Mouse (Mus musculus) stomach, embryonic 16.5 days (tissue): ENCODE measurements around the gene Fcnb. TPM values are rescaled to one million over a fixed set of nuclear protein-coding genes. Genes with fewer than 3 reads are reported as not detected.

ENCODE experiments used
- ATAC-seq: fragments of 200-750 bp; cut with Nextera tagmentation; 2 replicates; pipeline ENCODE4 v1.8.0; 2017; ENCODE audit warnings: moderate number of reproducible peaks, moderate TSS enrichment; ENCODE audit not compliant: insufficient read depth, low FRiP score
- H3K27ac ChIP-seq: fragments of 300-500 bp; sonication (generic); 2 replicates; pipeline ENCODE4 v1.5.1; 2014; ENCODE audit warnings: low read length
- H3K27me3 ChIP-seq: fragments of 300-500 bp; sonication (generic); 2 replicates; pipeline ENCODE4 v1.6.1; 2014; ENCODE audit warnings: low read length, control low read depth, mixed read lengths; ENCODE audit not compliant: control insufficient read depth, insufficient read depth
- H3K36me3 ChIP-seq: fragments of 300-500 bp; sonication (generic); 2 replicates; pipeline ENCODE4 v1.6.1; 2014; ENCODE audit warnings: low read length; ENCODE audit not compliant: control insufficient read depth, insufficient read depth
- H3K4me1 ChIP-seq: fragments of 300-500 bp; sonication (generic); 2 replicates; pipeline ENCODE4 v1.6.1; 2014; ENCODE audit warnings: low read length, control low read depth, mixed read lengths; ENCODE audit not compliant: control insufficient read depth, insufficient read depth
- H3K4me2 ChIP-seq: fragments of 300-500 bp; sonication (generic); 2 replicates; pipeline ENCODE4 v1.6.1; 2014; ENCODE audit warnings: low read depth, low read length, mixed read lengths
- H3K4me3 ChIP-seq: fragments of 300-500 bp; sonication (generic); replicated peaks from 2 replicates; pipeline ENCODE4 v1.5.1; 2014; ENCODE audit warnings: mild to moderate bottlenecking, low read length
- H3K9ac ChIP-seq: fragments of 300-500 bp; sonication (generic); 2 replicates; pipeline ENCODE4 v1.6.1; 2014; ENCODE audit warnings: low read length
- H3K9me3 ChIP-seq: fragments of 300-500 bp; sonication (generic); replicated peaks from 2 replicates; pipeline ENCODE4 v1.6.1; 2016; ENCODE audit warnings: low read length, control low read depth; ENCODE audit not compliant: control insufficient read depth
- WGBS: fragments of 180-500 bp; shearing (Covaris S2); extraction: QIAGEN DNeasy Blood & Tissue Kit; methylation state at CpG from one replicate; pipeline ENCODE4 v1.1.7; 2014; 5-methylcytosine and 5-hydroxymethylcytosine counted together
- polyA plus RNA-seq: library from polyadenylated mRNA; unstranded; fragments of >200 nt; fragmentation: Nextera tagmentation; extraction: Ambion mirVana; gene quantifications from 2 replicates; pipeline ENCODE4 v1.2.1, GENCODE M21; 2015

The Fcnb gene
- polyA plus RNA-seq: 1.8 and 2.5 TPM in 2 replicates

- no peak within 1 kb of the TSS for H3K4me2 ChIP-seq
- no peak within 1 kb of the TSS for H3K9ac ChIP-seq
- 82% methylated on average over 3 of the region's 3 CpGs for WGBS
- no peak within 1 kb of the TSS for H3K4me3 ChIP-seq
- no peaks in the 10 kb centered on the region for H3K4me1 ChIP-seq
- no peaks in the 10 kb centered on the region for H3K36me3 ChIP-seq
- no peak within 1 kb of the TSS for H3K27ac ChIP-seq
- no peaks in the 10 kb centered on the region for H3K9me3 ChIP-seq
- ATAC-seq: no peak
- H3K27me3 ChIP-seq: no peaks in the 10 kb centered on the region
Observed at GRCm38 (mm10) chr2:28084768-28085167, at the start of gene Fcnb. Gene Fcnb, minus strand, starts transcription at chr2:28084885.

DNA sequence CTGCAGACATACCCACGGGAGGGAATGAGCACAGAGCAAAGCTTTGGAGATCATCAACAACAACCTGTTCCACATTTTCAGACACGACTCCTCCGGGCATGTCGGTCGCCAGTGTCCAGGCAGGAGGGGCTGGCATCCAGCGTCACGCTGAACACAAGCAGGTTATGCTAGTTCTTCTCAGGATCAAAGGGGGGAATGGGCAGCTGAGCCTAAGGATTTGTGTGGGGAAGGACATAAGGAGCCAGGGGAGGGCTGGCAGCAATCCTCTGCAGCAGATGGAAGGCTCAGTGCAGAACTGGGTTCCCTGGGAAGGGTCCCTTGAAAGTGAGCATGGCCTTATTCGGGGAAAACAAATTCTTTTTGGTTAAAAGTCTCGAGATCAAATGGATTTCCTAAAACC is 49.1 kb upstream of the Fcnb start:
- no peak for ATAC-seq

DNA sequence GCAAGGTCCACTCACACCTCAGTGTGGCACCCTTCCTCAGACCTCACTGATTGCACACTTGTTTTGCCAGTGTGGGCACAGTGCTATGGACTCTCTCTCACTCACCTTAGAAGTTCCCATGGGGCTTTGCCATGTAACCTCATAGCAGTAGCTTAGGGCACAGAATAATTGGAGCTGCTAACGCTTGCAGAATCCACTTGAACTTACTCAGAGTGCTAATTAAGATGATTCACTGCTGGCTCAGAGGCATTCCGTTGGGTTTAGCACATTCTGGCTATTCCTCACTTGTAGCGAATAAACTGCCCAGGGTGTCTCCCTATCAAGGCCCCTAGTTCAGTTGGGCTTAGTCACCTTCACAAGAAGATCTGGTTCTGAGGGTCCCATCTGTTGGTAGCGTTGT is 47.4 kb upstream of the Fcnb start:
- H3K9me3 ChIP-seq: no peaks in the 10 kb centered on the region
- H3K9ac ChIP-seq: no peak overlapping the region
- 70% methylated on average over 4 of the region's 4 CpGs for WGBS
- no peak overlapping the region for H3K4me2 ChIP-seq
- no peak overlapping the region for H3K27ac ChIP-seq
- H3K27me3 ChIP-seq: no peaks in the 10 kb centered on the region
- no peak overlapping the region for H3K4me3 ChIP-seq
- H3K4me1 ChIP-seq: no peaks in the 10 kb centered on the region
- no peak for ATAC-seq
- H3K36me3 ChIP-seq: no peaks in the 10 kb centered on the region

More for the DNA sequence above, 49.1 kb upstream of the Fcnb start:
- no peak overlapping the region for H3K9ac ChIP-seq
- no peaks in the 10 kb centered on the region for H3K36me3 ChIP-seq
- no peaks in the 10 kb centered on the region for H3K27me3 ChIP-seq
- no peak overlapping the region for H3K4me2 ChIP-seq
- no peak overlapping the region for H3K4me3 ChIP-seq
- peaks cover 3% of the 10 kb centered on the region; the same call in 1 of the 2 replicates for H3K4me1 ChIP-seq
- H3K27ac ChIP-seq: no peak overlapping the region
- H3K9me3 ChIP-seq: no peaks in the 10 kb centered on the region
- 78% methylated on average over 9 of the region's 9 CpGs for WGBS

GRCm38 (mm10) chr2:28126763-28127438 is 42.2 kb upstream of the Fcnb start:
- ATAC-seq: peak; percentile 47; the same call in 1 of the 2 replicates
- Histone ChIP-seq H3K36me3 (no peaks in the 10 kb centered on the region), H3K9ac (no peak overlapping the region), H3K27ac (no peak overlapping the region), H3K4me3 (no peak overlapping the region), H3K27me3 (no peaks in the 10 kb centered on the region), H3K9me3 (no peaks in the 10 kb centered on the region), H3K4me2 (no peak overlapping the region), H3K4me1 (no peaks in the 10 kb centered on the region)
- WGBS: 49% methylated on average over 12 of the region's 12 CpGs

- H3K36me3 ChIP-seq: no peaks in the 10 kb centered on the region
- 91% methylated on average over 2 of the region's 2 CpGs for whole genome bisulfite sequencing
Observed at GRCm38 (mm10) chr2:28123910-28124309, 39.2 kb upstream of the Fcnb start.

GRCm38 (mm10) chr2:28121309-28121708 is 36.6 kb upstream of the Fcnb start:
- WGBS: 55% methylated on average over 4 of the region's 4 CpGs

More at GRCm38 (mm10) chr2:28123910-28124309, 39.2 kb upstream of the Fcnb start:
- no peak overlapping the region for H3K4me2 ChIP-seq
- H3K9me3 ChIP-seq: no peaks in the 10 kb centered on the region
- ATAC-seq: no peak
- H3K9ac ChIP-seq: no peak overlapping the region
- H3K4me1 ChIP-seq: peaks cover 4% of the 10 kb centered on the region; the same call in 1 of the 2 replicates
- H3K27ac ChIP-seq: no peak overlapping the region
- no peaks in the 10 kb centered on the region for H3K27me3 ChIP-seq
- no peak overlapping the region for H3K4me3 ChIP-seq

DNA sequence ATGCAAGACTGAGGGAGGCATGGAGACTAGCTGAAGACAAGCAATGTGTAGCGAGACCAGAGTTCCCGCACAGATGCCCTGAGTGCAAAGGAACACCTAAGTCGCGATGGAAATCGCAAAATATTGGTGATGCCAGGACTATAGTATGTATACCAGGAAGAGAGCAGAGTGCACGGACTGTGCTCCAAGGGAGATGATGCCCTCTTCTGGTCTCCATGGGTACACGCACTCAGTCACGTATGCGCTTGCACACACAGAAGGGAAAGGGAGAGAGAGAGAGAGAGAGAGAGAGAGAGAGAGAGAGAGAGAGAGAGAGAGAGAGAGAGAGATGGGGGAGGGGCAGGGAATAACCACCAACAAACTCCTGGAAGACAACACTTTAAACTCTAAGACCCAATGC is 35.7 kb upstream of the Fcnb start:
- ATAC-seq: no peak
- H3K9me3 ChIP-seq: no peaks in the 10 kb centered on the region
- no peak overlapping the region for H3K9ac ChIP-seq
- H3K4me2 ChIP-seq: no peak overlapping the region
- H3K36me3 ChIP-seq: no peaks in the 10 kb centered on the region
- no peaks in the 10 kb centered on the region for H3K27me3 ChIP-seq
- 93% methylated on average over 9 of the region's 9 CpGs for WGBS
- H3K4me3 ChIP-seq: no peak overlapping the region
- peaks cover 4% of the 10 kb centered on the region; the same call in 1 of the 2 replicates for H3K4me1 ChIP-seq
- H3K27ac ChIP-seq: no peak overlapping the region

More at GRCm38 (mm10) chr2:28121309-28121708, 36.6 kb upstream of the Fcnb start:
- Histone ChIP-seq H3K9me3 (no peaks in the 10 kb centered on the region), H3K27me3 (no peaks in the 10 kb centered on the region), H3K36me3 (no peaks in the 10 kb centered on the region), H3K9ac (no peak overlapping the region), H3K27ac (no peak overlapping the region), H3K4me1 (peaks cover 4% of the 10 kb centered on the region; the same call in 1 of the 2 replicates), H3K4me3 (no peak overlapping the region), H3K4me2 (no peak overlapping the region)
- ATAC-seq: no peak

GRCm38 (mm10) chr2:28118518-28119116 is 33.9 kb upstream of the Fcnb start:
- no peak overlapping the region for H3K4me3 ChIP-seq
- H3K27ac ChIP-seq: no peak overlapping the region; the same call in 1 of the 2 replicates
- H3K9me3 ChIP-seq: no peaks in the 10 kb centered on the region
- no peaks in the 10 kb centered on the region for H3K27me3 ChIP-seq
- peaks cover 4% of the 10 kb centered on the region; the same call in 1 of the 2 replicates for H3K4me1 ChIP-seq
- H3K9ac ChIP-seq: no peak overlapping the region
- no peak for ATAC-seq
- H3K36me3 ChIP-seq: no peaks in the 10 kb centered on the region
- WGBS: 49% methylated on average over 6 of the region's 6 CpGs
- H3K4me2 ChIP-seq: no peak overlapping the region

DNA sequence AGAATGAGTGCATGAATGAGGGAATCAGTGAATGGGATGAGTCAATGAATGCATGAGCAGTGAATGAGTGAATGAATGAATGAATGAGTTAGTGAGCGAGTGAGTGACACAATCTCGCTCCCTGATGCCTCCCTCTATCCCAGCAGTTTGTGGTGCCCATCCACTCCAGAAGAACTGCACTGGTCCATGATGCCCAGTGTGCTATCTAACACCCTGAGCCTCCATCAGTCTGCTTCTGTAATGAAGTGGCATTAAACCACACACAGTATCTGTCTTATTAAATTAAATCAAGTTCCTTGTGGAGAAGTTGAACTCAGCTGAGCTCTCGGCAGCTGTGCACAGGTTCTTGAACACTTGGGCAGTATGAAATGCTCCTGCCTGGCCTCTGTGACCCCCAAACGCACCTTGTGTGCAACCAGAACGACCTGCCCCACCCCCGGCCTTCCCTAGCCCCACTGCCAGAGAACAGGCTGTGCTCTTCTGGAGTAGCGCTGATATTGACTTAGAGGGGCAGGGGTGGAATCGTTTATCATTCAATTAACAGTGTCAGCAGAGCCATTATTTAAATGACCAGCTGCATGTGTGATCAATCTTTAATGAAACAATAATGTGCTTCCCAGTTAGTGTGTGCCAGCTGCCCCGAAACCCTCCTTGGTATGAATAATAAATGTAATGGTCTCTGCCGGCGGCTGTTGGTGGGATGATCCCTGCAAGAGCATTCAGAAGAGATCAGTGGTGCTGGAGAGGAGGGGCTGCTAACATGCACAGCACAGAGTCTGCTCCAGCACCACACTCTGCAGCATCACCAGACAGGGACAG is 33.0 kb upstream of the Fcnb start:
- no peak for ATAC-seq
- H3K4me2 ChIP-seq: no peak overlapping the region
- WGBS: 34% methylated on average over 11 of the region's 11 CpGs
- no peaks in the 10 kb centered on the region for H3K36me3 ChIP-seq
- H3K9ac ChIP-seq: no peak overlapping the region
- H3K4me1 ChIP-seq: peaks cover 4% of the 10 kb centered on the region; the same call in 1 of the 2 replicates
- H3K4me3 ChIP-seq: no peak overlapping the region
- no peaks in the 10 kb centered on the region for H3K27me3 ChIP-seq
- H3K27ac ChIP-seq: no peak overlapping the region
- no peaks in the 10 kb centered on the region for H3K9me3 ChIP-seq
